Mouse (Mus musculus): ENCODE results near the gene Ebf1. TPM values are rescaled to one million over a fixed set of nuclear protein-coding genes. Genes with fewer than 3 reads are reported as not detected.

Gene Ebf1
- polyA plus RNA-seq, 1 experiment from 2014 or later = 10.0 TPM

- no peak overlapping the region for H3K4me2 ChIP-seq (ENCODE audit: low read length)
- 69% methylated on average over 1 of the region's 1 CpGs for WGBS
- H3K27ac ChIP-seq (ENCODE audit: low read depth) = no peak overlapping the region
- H3K4me3 ChIP-seq (ENCODE audit: low read depth, low read length) = no peak overlapping the region
- no peak for DNase-seq (ENCODE audit: low spot score)
- no peaks in the 10 kb centered on the region for H3K4me1 ChIP-seq (replicated peaks; ENCODE audit: control insufficient read depth, insufficient read depth, low read length)
- H3K27me3 ChIP-seq (replicated peaks; ENCODE audit: control insufficient read depth, insufficient read depth, low read length) = no peaks in the 10 kb centered on the region
- H3K9ac ChIP-seq (ENCODE audit: low read length) = no peak overlapping the region
- ATAC-seq (replicated peaks; ENCODE audit: low FRiP score, low TSS enrichment, low read depth) = no peak
- H3K36me3 ChIP-seq (ENCODE audit: control insufficient read depth, insufficient read depth, low read length) = no peaks in the 10 kb centered on the region
- H3K9me3 ChIP-seq (ENCODE audit: control insufficient read depth, low read length) = no peaks in the 10 kb centered on the region
These were observed 336.2 kb downstream of the Ebf1 start for GRCm38 (mm10) chr11:44953337-44953736.

- no peaks in the 10 kb centered on the region for H3K27me3 ChIP-seq (replicated peaks; ENCODE audit: control insufficient read depth, insufficient read depth, low read length)
- no peak overlapping the region for H3K27ac ChIP-seq (ENCODE audit: low read depth)
- H3K4me2 ChIP-seq (ENCODE audit: low read length) = no peak overlapping the region
- H3K9me3 ChIP-seq (ENCODE audit: control insufficient read depth, low read length) = no peaks in the 10 kb centered on the region
- H3K9ac ChIP-seq (ENCODE audit: low read length) = no peak overlapping the region
- 88% methylated on average over 11 of the region's 11 CpGs for WGBS
- H3K4me1 ChIP-seq (replicated peaks; ENCODE audit: control insufficient read depth, insufficient read depth, low read length) = no peaks in the 10 kb centered on the region
- no peaks in the 10 kb centered on the region for H3K36me3 ChIP-seq (ENCODE audit: control insufficient read depth, insufficient read depth, low read length)
- DNase-seq (ENCODE audit: low spot score) (no peak), ATAC-seq (replicated peaks; ENCODE audit: low FRiP score, low TSS enrichment, low read depth) (no peak)
- no peak overlapping the region for H3K4me3 ChIP-seq (ENCODE audit: low read depth, low read length)
These were observed 336.7 kb downstream of the Ebf1 start for GRCm38 (mm10) chr11:44953863-44954262.

DNA sequence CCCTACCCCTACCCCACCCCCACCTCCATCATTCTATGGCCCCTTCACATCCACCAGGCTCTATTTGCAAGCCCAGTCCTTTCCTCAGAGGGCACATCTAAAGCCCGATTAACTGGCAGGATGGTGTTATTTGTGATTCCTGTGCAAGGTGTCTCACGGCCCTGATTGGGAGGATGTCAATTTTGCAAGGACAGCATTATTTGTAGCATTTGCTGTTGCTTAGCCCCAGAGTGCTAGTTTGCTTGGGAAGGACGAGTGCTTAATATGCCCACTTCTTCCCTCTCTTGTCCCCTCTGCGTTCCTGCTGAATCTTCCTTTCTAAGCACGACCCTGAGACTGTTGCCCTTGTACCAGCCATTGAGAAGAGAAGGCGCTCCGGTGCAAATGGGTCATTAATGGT lies 337.2 kb downstream of the Ebf1 start:
- WGBS = 80% methylated on average over 7 of the region's 7 CpGs
- H3K9ac ChIP-seq (ENCODE audit: low read length) = no peak overlapping the region
- H3K4me3 ChIP-seq (ENCODE audit: low read depth, low read length) = no peak overlapping the region
- H3K36me3 ChIP-seq (ENCODE audit: control insufficient read depth, insufficient read depth, low read length) = no peaks in the 10 kb centered on the region
- no peak for DNase-seq (ENCODE audit: low spot score)
- H3K27ac ChIP-seq (ENCODE audit: low read depth) = no peak overlapping the region
- H3K4me1 ChIP-seq (replicated peaks; ENCODE audit: control insufficient read depth, insufficient read depth, low read length) = no peaks in the 10 kb centered on the region
- H3K4me2 ChIP-seq (ENCODE audit: low read length) = no peak overlapping the region
- ATAC-seq (replicated peaks; ENCODE audit: low FRiP score, low TSS enrichment, low read depth) = no peak
- H3K9me3 ChIP-seq (ENCODE audit: control insufficient read depth, low read length) = no peaks in the 10 kb centered on the region
- H3K27me3 ChIP-seq (replicated peaks; ENCODE audit: control insufficient read depth, insufficient read depth, low read length) = no peaks in the 10 kb centered on the region

GRCm38 (mm10) chr11:44962746-44963440 lies 345.8 kb downstream of the Ebf1 start:
- 79% methylated on average over 14 of the region's 14 CpGs for WGBS
- H3K9me3 ChIP-seq (ENCODE audit: control insufficient read depth, low read length) = no peaks in the 10 kb centered on the region
- ATAC-seq (replicated peaks; ENCODE audit: low FRiP score, low TSS enrichment, low read depth) (no peak), DNase-seq (ENCODE audit: low spot score) (no peak)
- no peak overlapping the region for H3K9ac ChIP-seq (ENCODE audit: low read length)
- no peak overlapping the region for H3K4me2 ChIP-seq (ENCODE audit: low read length)
- H3K4me3 ChIP-seq (ENCODE audit: low read depth, low read length) = no peak overlapping the region
- no peaks in the 10 kb centered on the region for H3K36me3 ChIP-seq (ENCODE audit: control insufficient read depth, insufficient read depth, low read length)
- no peak overlapping the region for H3K27ac ChIP-seq (ENCODE audit: low read depth)
- no peaks in the 10 kb centered on the region for H3K4me1 ChIP-seq (replicated peaks; ENCODE audit: control insufficient read depth, insufficient read depth, low read length)
- H3K27me3 ChIP-seq (replicated peaks; ENCODE audit: control insufficient read depth, insufficient read depth, low read length) = no peaks in the 10 kb centered on the region

DNA sequence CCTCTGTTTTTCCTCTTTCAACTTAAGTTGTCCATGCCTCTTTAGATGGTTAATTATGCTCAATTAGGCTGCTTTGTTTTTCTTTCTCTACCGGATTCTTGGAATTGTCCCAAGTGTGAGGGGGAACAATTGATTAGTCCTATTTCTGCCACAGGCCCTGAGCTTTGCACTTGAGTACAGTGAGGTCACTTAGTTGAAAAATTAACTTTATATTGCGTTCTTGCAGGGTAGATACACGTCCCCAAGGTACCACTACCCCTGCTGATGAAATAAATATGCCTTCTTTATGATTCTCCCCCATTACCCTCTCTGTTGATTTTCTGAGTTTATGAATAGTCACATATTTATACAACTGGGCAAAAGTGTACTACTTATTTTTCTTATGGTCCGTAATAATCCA lies 351.9 kb downstream of the Ebf1 start:
- Histone ChIP-seq H3K36me3 (ENCODE audit: control insufficient read depth, insufficient read depth, low read length) (no peaks in the 10 kb centered on the region), H3K27ac (ENCODE audit: low read depth) (no peak overlapping the region), H3K4me2 (ENCODE audit: low read length) (no peak overlapping the region), H3K27me3 (replicated peaks; ENCODE audit: control insufficient read depth, insufficient read depth, low read length) (no peaks in the 10 kb centered on the region), H3K4me1 (replicated peaks; ENCODE audit: control insufficient read depth, insufficient read depth, low read length) (no peaks in the 10 kb centered on the region), H3K4me3 (ENCODE audit: low read depth, low read length) (no peak overlapping the region), H3K9ac (ENCODE audit: low read length) (no peak overlapping the region), H3K9me3 (ENCODE audit: control insufficient read depth, low read length) (no peaks in the 10 kb centered on the region)
- ATAC-seq (replicated peaks; ENCODE audit: low FRiP score, low TSS enrichment, low read depth) = no peak
- WGBS = 79% methylated on average over 4 of the region's 4 CpGs
- DNase-seq (ENCODE audit: low spot score) = no peak

GRCm38 (mm10) chr11:44974271-44974670 lies 357.2 kb downstream of the Ebf1 start:
- no peak for ATAC-seq (replicated peaks; ENCODE audit: low FRiP score, low TSS enrichment, low read depth)
- no peak overlapping the region for H3K4me3 ChIP-seq (ENCODE audit: low read depth, low read length)
- H3K27me3 ChIP-seq (replicated peaks; ENCODE audit: control insufficient read depth, insufficient read depth, low read length) = no peaks in the 10 kb centered on the region

GRCm38 (mm10) chr11:44975151-44975550 lies 358.0 kb downstream of the Ebf1 start:
- no peak overlapping the region for H3K27ac ChIP-seq (ENCODE audit: low read depth)
- 0 out of 2 replicates have a peak, but pooled peaks cover 3% of the 10 kb centered on the region for H3K4me1 ChIP-seq (replicated peaks; ENCODE audit: control insufficient read depth, insufficient read depth, low read length)
- no peaks in the 10 kb centered on the region for H3K9me3 ChIP-seq (ENCODE audit: control insufficient read depth, low read length)
- no peaks in the 10 kb centered on the region for H3K27me3 ChIP-seq (replicated peaks; ENCODE audit: control insufficient read depth, insufficient read depth, low read length)
- no peak overlapping the region for H3K4me2 ChIP-seq (ENCODE audit: low read length)
- H3K36me3 ChIP-seq (ENCODE audit: control insufficient read depth, insufficient read depth, low read length) = no peaks in the 10 kb centered on the region
- H3K9ac ChIP-seq (ENCODE audit: low read length) = no peak overlapping the region
- DNase-seq (ENCODE audit: low spot score) (no peak), ATAC-seq (replicated peaks; ENCODE audit: low FRiP score, low TSS enrichment, low read depth) (no peak)
- 51% methylated on average over 2 of the region's 2 CpGs for WGBS
- H3K4me3 ChIP-seq (ENCODE audit: low read depth, low read length) = no peak overlapping the region

More at GRCm38 (mm10) chr11:44974271-44974670, 357.2 kb downstream of the Ebf1 start:
- WGBS = 82% methylated on average over 7 of the region's 7 CpGs
- Histone ChIP-seq H3K4me2 (ENCODE audit: low read length) (no peak overlapping the region), H3K9me3 (ENCODE audit: control insufficient read depth, low read length) (no peaks in the 10 kb centered on the region), H3K9ac (ENCODE audit: low read length) (no peak overlapping the region), H3K36me3 (ENCODE audit: control insufficient read depth, insufficient read depth, low read length) (no peaks in the 10 kb centered on the region), H3K4me1 (replicated peaks; ENCODE audit: control insufficient read depth, insufficient read depth, low read length) (0 out of 2 replicates have a peak, but pooled peaks cover 3% of the 10 kb centered on the region), H3K27ac (ENCODE audit: low read depth) (no peak overlapping the region)
- no peak for DNase-seq (ENCODE audit: low spot score)

DNA sequence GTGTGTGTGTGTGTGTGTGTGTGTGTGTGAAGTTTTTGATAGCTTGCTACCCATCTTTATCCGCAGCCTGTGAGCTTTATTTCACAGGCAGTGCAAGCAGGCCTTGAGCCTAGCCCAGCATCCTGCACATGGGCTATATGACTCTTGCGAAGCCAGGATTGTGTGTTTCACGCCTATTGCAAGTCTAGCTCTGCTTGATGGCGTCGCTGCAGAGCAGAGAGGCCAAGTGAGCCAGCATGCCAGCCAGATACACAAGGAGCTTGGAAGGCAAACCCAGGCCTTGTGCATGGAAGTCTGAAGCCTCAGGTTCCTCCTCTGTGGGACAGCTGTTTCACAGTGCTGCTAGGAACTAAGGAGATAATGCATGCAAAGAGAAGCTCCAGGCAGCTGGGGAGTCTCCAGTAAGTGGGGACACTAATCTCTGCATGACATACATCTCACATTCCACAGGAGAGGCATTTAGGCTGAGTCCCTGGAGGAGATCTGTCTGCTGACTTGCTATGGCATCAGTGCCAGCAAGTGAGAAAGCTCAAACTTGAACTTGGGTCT lies 359.2 kb downstream of the Ebf1 start:
- ATAC-seq (replicated peaks; ENCODE audit: low FRiP score, low TSS enrichment, low read depth) (no peak), DNase-seq (ENCODE audit: low spot score) (no peak)
- no peaks in the 10 kb centered on the region for H3K9me3 ChIP-seq (ENCODE audit: control insufficient read depth, low read length)
- no peak overlapping the region for H3K9ac ChIP-seq (ENCODE audit: low read length)
- no peak overlapping the region for H3K27ac ChIP-seq (ENCODE audit: low read depth)
- 73% methylated on average over 5 of the region's 5 CpGs for WGBS
- H3K36me3 ChIP-seq (ENCODE audit: control insufficient read depth, insufficient read depth, low read length) = no peaks in the 10 kb centered on the region
- 0 out of 2 replicates have a peak, but pooled peaks cover 3% of the 10 kb centered on the region for H3K4me1 ChIP-seq (replicated peaks; ENCODE audit: control insufficient read depth, insufficient read depth, low read length)
- no peaks in the 10 kb centered on the region for H3K27me3 ChIP-seq (replicated peaks; ENCODE audit: control insufficient read depth, insufficient read depth, low read length)
- H3K4me2 ChIP-seq (ENCODE audit: low read length) = no peak overlapping the region
- H3K4me3 ChIP-seq (ENCODE audit: low read depth, low read length) = no peak overlapping the region

DNA sequence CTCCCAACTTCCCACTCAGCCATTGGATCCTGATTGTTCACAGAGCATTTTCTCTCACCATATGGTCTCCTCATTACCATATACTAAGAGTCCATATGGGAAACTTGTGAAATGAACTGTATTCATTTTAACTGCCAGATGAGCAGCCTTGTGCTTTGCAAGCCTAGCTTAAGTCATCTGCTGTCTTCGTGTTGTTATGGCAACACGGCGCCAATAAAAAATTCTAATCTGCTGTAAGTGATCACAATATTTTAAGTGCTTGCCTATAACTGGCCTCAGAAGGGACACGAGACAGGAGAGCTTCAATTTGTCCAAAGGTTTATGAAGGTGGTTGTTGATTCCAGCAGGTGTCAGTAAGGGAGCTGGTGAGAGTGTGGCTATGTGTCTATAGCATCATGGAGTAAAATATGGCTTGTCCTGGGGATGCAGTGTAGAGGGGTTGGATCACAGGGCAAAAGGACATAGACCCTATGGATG lies 360.8 kb downstream of the Ebf1 start:
- Histone ChIP-seq H3K4me3 (ENCODE audit: low read depth, low read length) (no peak overlapping the region), H3K27me3 (replicated peaks; ENCODE audit: control insufficient read depth, insufficient read depth, low read length) (no peaks in the 10 kb centered on the region), H3K9me3 (ENCODE audit: control insufficient read depth, low read length) (no peaks in the 10 kb centered on the region), H3K4me1 (replicated peaks; ENCODE audit: control insufficient read depth, insufficient read depth, low read length) (0 out of 2 replicates have a peak, but pooled peaks cover 3% of the 10 kb centered on the region), H3K36me3 (ENCODE audit: control insufficient read depth, insufficient read depth, low read length) (no peaks in the 10 kb centered on the region), H3K4me2 (ENCODE audit: low read length) (no peak overlapping the region), H3K27ac (ENCODE audit: low read depth) (no peak overlapping the region), H3K9ac (ENCODE audit: low read length) (no peak overlapping the region)
- ATAC-seq (replicated peaks; ENCODE audit: low FRiP score, low TSS enrichment, low read depth) (no peak), DNase-seq (ENCODE audit: low spot score) (no peak)
- WGBS = 79% methylated on average over 4 of the region's 4 CpGs
